Mouse (Mus musculus): ENCODE results near the gene Rsl24d1. TPM values are rescaled to one million over a fixed set of nuclear protein-coding genes. Genes with fewer than 3 reads are reported as not detected.
"Not testable (repeated sequence)": the region's sequence is repeated elsewhere in the genome, so short reads cannot be mapped to it uniquely, and the experiment has no call there.

The Rsl24d1 gene
- total RNA-seq (2022): 10 to 100 TPM; 36.7 to 45.4 (median 41.7) TPM

DNA sequence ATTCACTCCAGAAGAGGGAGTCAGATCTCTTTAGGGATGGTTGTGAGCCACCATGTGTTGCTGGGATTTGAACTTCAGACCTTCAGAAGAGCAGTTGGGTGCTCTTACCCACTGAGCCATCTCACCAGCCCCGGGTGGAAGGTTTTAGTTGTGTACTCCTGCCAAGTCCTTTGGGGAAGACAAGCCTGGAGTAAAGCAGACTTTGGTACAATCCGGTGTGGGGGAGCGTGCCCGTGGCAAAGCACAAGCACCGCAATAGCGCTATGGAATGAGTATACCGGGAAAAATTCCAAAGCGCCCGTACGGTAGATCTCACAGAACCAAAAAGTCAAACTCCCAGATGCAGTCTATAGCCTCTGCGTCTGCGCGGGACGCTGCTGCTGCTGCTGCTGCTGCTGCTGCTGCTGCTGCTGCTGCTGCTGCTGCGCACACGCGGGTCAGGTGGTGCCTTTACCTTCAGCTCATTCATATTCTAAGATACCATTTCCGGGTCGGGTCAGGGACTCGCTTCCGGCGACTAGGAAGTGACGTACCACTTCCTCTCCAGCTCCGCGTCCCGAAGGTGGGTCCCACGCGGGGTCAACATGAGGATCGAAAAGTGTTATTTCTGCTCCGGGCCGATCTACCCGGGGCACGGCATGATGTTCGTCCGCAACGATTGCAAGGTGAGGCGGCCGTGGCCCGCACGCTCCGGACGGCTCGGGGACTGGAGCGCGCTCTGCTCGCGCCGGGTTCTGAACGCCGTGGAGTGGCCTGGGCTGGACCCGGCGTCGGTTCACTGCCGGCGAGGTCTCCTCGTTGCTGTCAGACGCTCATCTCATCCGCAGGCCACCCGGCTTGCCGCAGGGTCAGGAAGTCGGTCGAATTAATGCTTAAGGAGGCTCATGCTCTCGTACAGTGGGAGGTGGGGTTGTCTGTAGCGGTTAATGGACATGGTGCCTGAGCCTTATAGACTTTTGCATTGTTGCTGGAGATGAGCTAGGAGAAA lies at the start of gene Rsl24d1:
Gene Rsl24d1, plus strand, starts transcription at position 508 of the 988 bp plus-strand sequence.
- DNase-seq (ENCODE audit: low spot score in 2 of 2): peak; percentile 63 to 73

DNA sequence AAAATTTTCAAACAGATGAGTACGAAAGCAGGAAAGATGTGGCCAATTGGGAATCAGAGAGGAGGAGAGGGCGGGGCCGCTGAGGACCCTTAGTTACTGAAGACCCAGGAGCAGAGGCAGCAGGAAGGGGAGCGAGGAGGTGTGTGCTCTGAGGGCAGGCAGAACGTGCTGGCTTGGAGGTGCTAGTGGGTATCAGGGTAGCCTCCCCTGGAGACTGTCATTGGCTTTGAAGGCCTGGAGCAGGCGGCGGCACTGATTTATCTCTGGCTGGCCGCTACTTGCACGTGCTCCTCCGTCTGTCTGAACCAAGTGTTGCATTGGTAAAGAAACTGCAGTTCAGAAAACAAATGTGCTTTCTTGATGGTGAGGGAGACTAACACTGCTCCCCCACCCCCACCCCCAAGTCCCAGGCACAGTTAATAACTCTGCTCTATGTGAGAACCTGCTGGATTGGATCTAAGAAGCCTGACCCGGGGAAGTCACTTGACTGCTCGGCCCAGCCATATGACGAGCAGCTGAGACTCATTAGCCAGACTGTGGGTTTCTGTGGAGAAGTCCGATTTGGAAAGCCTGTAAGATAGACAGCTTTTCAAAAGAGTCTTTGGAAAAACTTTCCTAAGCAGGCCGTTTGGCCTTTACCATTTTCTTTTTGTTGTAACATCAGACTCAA lies 49.5 kb upstream of the Rsl24d1 start:
- DNase-seq (ENCODE audit: low spot score in 2 of 2): no peak

DNA sequence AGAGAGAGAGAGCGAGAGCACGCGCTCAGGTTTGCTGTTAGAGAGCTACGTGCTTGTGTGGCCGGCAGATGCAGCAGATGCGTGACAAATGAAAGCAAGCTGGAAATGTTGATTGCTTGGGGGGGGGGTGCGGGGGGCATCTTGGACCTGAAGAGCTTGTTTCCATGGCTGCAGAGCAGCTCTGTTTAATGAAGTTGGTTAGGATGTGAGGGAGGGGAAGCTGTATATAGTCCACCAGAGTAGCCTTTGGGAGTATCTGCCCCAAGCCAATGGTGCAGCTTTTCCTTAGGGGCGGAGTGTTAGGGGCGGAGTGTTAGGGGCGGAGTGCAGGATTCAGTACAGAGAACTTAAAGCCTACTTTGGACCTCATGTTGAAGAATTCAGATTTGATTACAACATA lies 46.1 kb upstream of the Rsl24d1 start:
- no peak for DNase-seq (ENCODE audit: low spot score in 2 of 2)

DNA sequence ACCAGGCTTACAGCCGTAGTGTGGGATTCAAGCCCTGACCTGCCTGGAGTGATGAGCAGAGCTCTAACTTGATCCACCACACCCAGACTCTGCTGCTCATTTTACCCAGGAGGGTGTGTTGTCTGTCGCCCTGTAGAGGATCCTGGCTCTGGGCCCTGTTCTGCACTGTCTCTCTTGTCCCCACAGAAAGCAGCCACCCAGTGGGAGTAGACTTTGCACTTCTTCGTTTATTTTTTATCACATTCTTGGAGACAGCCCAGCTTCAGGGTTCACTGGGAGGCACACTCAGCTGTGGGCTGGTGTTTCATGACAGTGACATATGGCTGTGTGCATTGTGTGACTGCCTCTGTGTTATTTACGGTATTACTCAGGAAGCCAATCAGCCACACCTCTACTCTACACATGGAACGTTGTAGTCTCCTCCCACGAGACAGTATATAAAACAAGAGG lies 45.0 kb upstream of the Rsl24d1 start:
- no peak for DNase-seq (ENCODE audit: low spot score in 2 of 2)

DNA sequence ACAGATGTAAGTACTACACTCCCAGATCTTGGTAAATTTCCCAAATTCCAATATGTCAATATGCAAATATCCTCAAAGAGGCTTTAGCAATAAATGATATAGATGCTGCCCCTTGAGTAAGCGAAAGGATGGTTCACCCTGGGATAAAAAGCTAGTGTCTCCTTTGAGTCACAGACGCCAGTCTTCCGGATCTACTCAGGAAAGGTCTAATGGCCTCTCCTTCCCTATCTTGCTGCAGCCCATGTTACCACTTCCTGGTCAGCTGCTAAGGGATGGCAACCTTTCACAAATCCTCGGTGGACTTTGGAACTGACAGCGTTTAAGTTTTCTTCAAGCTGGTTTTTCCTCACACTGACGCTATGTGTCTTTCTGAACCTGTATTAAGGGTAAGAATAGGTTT lies 44.5 kb upstream of the Rsl24d1 start:
- no peak for DNase-seq (ENCODE audit: low spot score in 2 of 2)

DNA sequence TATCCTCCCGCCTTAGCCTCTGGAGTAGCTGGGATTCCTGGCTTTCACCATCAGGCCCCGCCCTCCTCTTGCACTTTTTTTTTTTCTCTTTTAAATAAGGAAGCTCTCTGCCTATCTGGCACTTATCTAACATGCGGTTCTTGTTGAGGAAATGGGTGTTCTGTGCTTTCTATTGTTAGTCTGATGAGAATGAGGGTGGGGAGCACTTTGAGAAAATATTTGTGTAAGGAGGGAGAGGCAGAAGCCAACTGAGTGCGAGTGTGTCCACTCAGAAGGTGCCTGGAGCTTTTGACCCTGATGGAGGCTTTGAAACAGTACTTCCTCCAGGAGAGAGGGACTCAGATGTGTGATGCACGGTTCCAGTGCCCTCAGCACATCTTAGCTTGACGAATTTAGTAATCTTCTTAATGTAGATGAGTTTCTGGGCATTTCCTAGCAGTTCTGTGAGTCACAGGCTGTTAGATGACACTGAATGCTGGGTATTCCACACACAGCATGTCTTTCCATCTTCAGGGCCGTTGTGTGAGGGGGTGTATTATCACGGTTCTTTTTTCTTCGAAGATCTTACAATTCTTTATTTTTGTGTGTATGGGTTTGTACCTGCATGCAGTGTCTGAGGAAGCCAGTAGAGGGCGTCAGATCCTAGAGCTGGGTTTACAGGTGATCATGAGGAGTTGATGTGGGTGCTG lies 42.1 kb upstream of the Rsl24d1 start:
- no peak for DNase-seq (ENCODE audit: low spot score in 2 of 2)

DNA sequence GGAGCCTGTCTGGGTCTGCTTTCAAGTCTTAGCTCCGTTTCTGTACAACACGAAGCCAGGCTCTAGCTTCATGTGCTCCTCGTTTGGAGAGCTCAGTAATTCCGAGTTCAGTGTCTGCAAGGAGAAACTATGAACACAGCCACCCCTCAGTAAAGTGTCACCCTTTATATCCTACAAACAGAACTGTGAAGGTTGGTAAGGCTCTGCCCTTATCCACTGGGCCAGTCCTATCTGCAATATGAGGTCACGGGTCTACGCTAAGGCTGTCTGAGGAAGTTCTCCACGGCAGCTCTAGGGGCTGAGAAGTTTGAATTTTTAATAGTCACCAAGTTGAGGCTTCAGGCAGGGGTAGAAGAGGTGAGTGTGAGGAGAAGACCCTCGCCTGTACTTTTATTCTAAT lies 40.8 kb upstream of the Rsl24d1 start:
- no peak for DNase-seq (ENCODE audit: low spot score in 2 of 2)

DNA sequence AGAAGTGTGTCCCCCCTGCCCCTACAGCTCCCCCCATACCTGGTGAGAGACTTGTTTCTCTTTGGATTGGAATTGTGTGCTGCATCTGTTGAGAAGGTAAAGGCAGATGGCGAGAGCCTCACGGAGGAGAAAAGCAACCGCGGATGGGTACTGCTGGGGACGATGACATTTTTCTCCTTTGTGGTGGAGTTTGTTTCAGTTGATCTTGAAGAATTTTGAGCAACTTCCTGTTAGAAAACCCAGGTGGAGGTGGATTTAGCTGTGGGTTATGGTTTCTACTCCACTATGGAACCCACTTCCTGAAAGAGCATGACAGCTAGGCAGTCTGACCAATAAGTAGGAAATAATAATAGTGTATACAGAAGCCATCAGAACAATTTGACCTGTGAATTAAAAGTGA lies 40.1 kb upstream of the Rsl24d1 start:
- no peak for DNase-seq (ENCODE audit: low spot score in 2 of 2)

DNA sequence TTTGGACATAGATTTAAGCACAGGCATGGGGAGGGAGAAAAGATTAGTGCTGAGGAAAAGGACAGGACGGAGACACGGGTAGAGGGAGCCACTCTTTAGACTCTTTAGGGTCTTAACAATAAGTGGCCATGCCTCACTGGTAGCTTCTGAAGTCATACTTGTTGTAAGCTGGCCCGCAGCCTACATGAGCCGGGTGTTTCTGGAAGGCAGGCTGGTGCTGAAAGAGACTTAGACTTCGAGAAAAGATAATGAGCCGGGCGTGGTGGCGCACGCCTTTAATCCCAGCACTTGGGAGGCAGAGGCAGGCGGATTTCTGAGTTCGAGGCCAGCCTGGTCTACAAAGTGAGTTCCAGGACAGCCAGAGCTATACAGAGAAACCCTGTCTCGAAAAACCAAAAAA lies 33.9 kb upstream of the Rsl24d1 start:
- DNase-seq (ENCODE audit: low spot score in 2 of 2): not testable (repeated sequence)

DNA sequence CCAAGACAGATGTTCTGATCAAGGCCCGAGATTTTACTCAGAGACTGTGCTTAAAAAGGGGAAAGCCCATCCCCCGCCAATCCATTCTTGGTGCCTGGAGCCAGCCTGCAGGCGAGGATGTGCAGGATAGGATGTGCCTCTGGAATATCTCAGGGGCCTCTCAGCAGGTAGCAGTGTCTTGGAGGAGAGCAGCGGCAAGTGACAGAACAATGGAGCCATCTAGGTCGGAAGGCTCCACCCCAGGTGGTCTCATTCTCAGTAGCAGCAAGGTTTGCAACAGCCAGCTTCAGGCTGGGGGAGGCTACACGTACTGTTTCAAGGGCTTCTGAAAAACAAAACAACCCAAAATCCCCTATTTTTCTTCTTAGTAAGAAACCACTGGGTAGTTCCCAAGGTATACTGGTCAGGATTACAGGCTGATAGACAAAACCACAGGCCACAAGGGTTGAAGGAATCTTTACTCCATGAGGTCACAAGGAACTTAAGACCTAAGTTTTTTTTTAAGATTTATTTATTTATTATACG lies 33.4 kb upstream of the Rsl24d1 start:
- no peak for DNase-seq (ENCODE audit: low spot score in 2 of 2)

DNA sequence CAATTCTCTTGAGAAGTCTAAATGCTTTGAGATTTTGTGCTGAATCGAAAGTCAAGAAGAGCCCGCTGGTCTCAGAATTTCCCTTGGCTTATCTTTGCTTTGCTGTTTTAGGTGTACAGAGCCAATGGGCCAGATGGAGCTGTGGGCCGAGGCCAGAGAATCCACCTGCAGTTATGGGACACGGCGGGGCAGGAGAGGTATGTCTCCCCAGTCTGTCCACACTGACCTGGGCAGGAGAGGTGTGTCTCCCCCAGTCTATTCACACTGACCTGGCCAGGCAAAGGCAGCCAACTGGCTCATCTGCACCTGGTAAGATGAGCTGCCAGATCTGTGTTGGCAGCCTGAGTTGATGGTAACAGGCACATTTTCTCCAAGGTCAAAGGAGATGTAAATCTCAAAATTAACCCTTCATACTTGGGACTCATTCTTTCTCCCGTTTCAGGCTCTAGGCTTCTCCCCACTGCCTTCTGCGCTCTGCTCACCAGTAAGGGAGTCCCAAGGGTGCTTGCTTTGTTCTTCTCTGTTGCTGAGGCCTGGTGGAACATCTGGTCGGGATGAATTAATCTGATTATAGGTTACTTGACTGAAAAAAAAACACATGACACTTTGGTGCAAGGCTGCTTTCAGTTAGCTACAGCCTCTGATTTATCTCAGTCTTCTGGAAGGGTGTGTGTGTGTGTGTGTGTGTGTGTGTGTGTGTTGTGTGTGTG lies 30.8 kb upstream of the Rsl24d1 start:
- no peak for DNase-seq (ENCODE audit: low spot score in 2 of 2)

DNA sequence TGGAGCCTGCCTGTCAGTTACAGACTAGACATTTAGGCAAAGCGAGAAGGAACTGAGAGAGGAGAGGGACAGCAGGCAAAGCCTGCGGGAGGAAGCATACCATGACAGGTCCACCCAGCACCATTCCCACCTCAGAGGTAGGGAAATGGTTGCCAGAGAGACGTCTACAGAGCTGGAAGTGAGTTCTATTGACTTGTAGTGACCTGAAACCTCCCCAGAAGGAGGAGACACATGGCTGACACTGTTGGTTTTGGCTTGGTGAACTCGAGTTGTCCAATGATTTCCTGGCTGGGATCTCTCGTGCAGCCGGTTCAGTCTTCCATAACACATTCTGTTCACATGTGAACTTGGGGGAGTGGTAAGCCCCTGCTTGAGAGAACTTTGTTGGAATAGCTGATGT lies 29.3 kb upstream of the Rsl24d1 start:
- no peak for DNase-seq (ENCODE audit: low spot score in 2 of 2)

DNA sequence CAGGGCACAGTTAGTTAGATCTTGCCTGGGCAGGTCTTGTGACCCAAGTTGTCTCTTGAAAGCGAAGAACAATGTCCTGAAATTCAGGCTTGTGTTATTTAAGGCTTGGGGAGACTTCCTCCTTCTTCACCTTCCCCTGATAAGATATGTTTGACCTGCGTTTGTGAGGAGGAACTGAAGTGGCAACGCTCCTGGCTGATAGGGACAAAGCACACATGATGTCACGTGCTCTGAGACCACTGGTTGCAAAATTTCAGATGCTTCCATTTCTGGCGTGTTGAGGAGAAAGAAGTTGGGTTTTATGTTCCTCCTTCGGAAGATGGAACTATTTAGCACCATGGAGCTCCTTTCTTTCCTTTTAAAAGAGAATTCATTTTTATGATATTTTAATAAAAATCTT lies 27.4 kb upstream of the Rsl24d1 start:
- DNase-seq (ENCODE audit: low spot score in 2 of 2): no peak

DNA sequence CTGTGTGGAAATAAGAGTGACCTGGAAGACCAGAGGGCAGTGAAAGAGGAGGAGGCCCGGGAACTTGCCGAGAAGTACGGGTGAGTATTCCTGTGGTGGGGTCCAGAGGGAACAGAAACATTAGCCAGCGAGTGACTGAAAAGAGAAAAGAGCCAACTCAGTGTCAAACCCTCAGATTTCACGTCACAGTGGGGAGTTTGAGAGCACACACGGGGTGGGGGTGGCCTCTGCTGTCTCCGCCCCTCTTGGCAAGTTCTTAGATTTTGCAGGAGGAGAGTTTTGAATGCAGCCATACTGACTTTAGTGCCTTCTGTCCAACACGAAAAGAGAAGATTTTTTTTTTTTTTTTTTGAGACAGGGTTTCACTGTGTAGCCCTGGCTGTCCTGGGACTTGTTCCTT lies 26.1 kb upstream of the Rsl24d1 start:
- no peak for DNase-seq (ENCODE audit: low spot score in 2 of 2)

DNA sequence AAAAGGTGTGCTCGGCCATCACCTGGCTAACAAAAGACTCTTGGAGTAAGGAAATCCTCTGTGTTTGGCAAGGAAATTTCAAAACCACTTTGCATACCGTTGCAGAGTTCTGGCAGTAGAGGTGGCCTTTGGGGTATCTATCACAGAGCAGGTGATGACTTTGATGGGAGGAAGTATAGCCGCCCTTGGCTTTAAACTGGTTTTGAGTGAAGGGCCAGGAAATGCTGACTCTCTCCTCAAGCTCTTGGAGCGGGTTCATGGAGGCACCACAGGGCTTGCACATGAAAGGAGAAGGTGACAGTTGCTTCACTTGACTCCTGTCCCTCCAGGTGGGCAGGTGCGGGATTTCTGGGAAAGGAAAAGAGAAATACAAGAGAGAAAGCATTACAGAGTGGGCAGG lies 25.6 kb upstream of the Rsl24d1 start:
- no peak for DNase-seq (ENCODE audit: low spot score in 2 of 2)

DNA sequence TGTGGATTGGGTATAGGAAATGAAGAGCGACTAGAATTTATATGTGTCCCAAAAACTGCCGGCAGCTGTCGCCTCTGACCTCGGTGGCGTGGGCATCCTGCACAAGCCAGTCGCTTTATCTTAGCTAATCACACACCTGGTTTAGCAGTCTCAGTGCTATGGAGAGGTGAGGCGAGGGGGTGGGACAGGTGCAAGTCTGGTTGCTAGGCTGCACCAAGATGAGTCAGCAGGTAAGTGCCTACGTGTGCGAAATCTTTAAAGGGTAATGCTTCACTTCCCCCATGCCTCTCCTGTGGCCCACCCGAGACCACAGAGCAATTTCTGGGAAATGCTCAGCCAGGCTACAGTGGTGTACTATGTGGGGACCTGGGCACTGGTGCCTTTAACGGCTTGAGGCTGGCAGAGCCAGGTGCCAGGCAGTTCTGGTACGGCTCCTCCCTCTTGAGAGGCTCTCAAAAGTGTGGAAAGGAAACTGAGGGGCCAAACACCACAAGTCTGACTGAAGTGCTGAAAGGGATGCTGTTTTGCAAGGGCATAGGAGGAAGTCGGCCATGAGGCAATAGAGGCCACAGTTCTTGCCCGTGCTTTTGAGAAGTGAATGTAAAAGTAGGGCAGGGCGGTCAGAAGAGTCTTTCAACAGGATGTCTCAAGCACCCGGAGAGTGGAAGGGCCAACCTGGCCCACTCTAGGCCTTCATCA lies 23.9 kb upstream of the Rsl24d1 start:
- DNase-seq (ENCODE audit: low spot score in 2 of 2): no peak

DNA sequence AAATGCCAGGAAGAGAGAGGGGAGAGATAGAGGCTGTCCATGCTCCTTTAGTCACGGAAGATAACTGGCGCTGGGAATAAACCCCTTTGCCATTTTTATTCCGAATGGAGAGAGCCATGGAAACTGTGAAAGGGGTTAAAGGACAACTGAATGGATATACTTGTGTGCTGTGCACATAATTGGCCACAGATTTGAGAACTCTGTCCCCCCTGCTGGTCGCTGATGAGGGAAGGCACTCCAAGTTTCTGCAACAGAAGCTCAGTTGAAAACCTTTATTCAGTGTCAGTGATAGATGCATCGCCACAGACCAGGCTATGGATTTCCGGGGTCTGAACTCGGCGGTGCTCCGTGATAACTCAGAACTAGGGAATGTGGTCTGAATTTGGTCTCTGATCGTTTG lies 23.1 kb upstream of the Rsl24d1 start:
- no peak for DNase-seq (ENCODE audit: low spot score in 2 of 2)

DNA sequence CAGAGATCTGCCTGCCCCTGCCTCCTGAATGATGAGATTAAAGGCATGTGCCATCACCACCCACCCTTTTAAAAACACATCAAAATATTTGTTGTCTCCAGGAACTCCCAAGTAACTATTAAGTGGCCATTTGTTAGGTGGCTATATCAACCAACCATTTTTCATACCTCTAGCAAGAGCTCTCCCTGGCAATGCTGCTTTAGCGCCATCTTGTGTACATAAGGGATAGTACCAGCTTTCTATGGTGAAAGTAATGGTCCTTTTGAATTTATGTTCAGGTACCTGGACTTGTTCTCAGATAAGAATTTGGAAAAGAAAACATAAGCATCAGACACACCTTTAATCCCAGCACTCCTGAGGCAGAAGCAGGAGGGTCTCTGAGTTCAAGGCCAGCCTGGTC lies 21.5 kb upstream of the Rsl24d1 start:
- no peak for DNase-seq (ENCODE audit: low spot score in 2 of 2)

DNA sequence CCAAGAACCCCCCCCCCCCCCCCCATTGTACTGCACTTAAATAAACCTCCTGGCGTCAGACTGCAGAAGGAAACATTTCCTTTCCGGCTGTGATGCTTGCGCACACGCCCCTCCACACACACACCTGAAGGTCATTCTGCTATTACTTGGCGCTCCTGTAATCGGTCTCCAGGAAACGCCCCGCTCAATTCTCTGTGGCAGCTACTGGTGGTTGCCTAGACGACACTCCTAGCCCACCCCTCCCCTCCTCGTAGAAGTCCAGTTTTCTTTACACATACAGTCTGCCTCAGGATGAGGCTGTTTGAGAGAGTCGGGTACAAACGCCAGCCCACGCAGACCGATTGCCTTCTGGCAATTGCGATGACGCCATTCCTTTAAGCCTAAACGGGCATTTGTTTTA lies 18.6 kb upstream of the Rsl24d1 start:
- no peak for DNase-seq (ENCODE audit: low spot score in 2 of 2)

DNA sequence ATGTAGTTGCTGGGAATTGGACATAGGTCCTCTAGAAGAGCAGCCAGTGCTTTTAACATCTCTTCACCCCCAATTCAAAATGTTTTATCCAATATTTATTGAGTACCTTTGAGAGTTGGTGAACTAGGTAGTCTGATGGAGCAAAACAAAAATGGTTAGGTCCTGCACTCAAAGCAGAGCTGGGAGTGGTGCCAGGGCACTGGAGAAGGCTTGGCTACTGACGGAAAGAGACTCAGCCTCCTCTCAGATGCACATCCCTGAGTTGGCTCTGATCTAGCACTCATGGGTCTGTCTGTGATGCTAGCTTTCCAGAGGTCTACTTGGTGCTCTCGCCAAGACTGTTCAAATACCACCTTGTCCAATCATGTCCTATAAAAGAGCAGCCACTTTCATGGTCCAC lies 15.3 kb upstream of the Rsl24d1 start:
- no peak for DNase-seq (ENCODE audit: low spot score in 2 of 2)

DNA sequence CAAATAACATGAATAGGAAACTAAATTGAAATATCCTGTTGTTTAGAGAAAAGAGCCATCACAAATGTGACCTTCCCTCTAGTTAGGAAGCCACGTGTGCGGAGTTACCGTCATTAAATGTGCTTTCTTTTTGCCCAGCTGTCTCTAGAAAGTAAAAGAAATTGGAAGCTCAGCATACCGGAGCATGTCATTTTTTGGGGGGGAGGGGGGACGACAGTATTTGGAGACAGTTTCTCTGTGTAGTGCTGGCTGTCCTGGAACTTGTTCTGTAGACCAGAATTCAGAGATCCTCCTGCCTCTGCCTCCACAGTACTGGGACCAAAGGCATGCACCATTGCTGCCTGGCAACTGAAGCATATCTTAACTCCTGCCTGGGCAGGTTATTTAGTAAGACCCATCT lies 11.7 kb upstream of the Rsl24d1 start, which contains the start of gene Khdc3:
Gene Khdc3, plus strand, starts transcription at position 301 of the 400 bp plus-strand sequence.
- no peak for DNase-seq (ENCODE audit: low spot score in 2 of 2)

Measured in gastrocnemius, adult 8-10 months (tissue).